9 mouse cellular contexts compared by ENCODE assay signal in genomic region chr10:84172828-84173321, GRCm38 (mm10).
DNase-seq lines count a peak whose midpoint lies in the region; ATAC-seq and TF ChIP-seq lines count a peak whose summit lies in the region.
"Had no signal": no experiment of that assay in that cellular context is flagged by ENCODE, and none has a peak within 500 bp of the region (broad histone marks: within the 10 kb centered on the region; RNA-seq: fewer than 3 reads in every experiment).

No protein-coding gene starts in this region.

- H3K27me3 ChIP-seq in limb, embryonic 14.5 days (ENCODE audit: control insufficient read depth, insufficient read depth, low read length), result no peaks in the 10 kb centered on the region
- no peaks in the 10 kb centered on the region for H3K27me3 ChIP-seq in intestine, postnatal 0 days (replicated peaks; ENCODE audit: control insufficient read depth, insufficient read depth, low read length)
- H3K27me3 ChIP-seq: neural tube, embryonic 13.5 days had no signal

- no peaks in the 10 kb centered on the region for H3K9me3 ChIP-seq in limb, embryonic 14.5 days (ENCODE audit: control insufficient read depth, low read length)
- H3K9me3 ChIP-seq in intestine, postnatal 0 days (ENCODE audit: control insufficient read depth), result no peaks in the 10 kb centered on the region
- H3K9me3 ChIP-seq: neural tube, embryonic 13.5 days had no signal

- TF ChIP-seq POLR2A in limb, embryonic 14.5 days (IDR thresholded peaks at IDR 0.05; ENCODE audit: borderline replicate concordance, extremely low read depth, insufficient read depth, insufficient read length), result no peak

- peak; percentile 19 to 27 for DNase-seq in lung, adult 18-20 months
- DNase-seq in lung, postnatal 14 days, result no peak
- DNase-seq in embryo, embryonic 9.5 days (ENCODE audit: extremely low spot score), result peak; percentile 36
- DNase-seq in heart, postnatal 10 days, result peak; percentile 74 to 77
- peak; percentile 84 for DNase-seq in limb, embryonic 14.5 days (ENCODE audit: low spot score)
- DNase-seq in urinary bladder, postnatal 36 days (ENCODE audit: low spot score in 2 of 2), result peak; percentile 7 to 57
- DNase-seq in thymus, postnatal 36 days, result no peak

- peaks cover 11% of the 10 kb centered on the region; the same call in 1 of the 2 replicates for H3K4me1 ChIP-seq in limb, embryonic 14.5 days (ENCODE audit: control insufficient read depth, insufficient read depth, low read length)
- no peaks in the 10 kb centered on the region for H3K4me1 ChIP-seq in intestine, postnatal 0 days (replicated peaks; ENCODE audit: control insufficient read depth, insufficient read depth, low read length)

- H3K27ac ChIP-seq in limb, embryonic 14.5 days (replicated peaks; ENCODE audit: low read depth, low read length), result 0 out of 2 replicates have a peak overlapping the region, but pooled peaks have one; percentile 16
- no peak overlapping the region for H3K27ac ChIP-seq in intestine, postnatal 0 days (ENCODE audit: low read depth, low read length)
- H3K27ac ChIP-seq: neural tube, embryonic 13.5 days had no signal

- H3K4me2 ChIP-seq in limb, embryonic 14.5 days (replicated peaks; ENCODE audit: low read depth, low read length, severe bottlenecking), result no peak overlapping the region
- no peak overlapping the region for H3K4me2 ChIP-seq in intestine, postnatal 0 days (replicated peaks; ENCODE audit: low read depth)
- H3K4me2 ChIP-seq: neural tube, embryonic 13.5 days had no signal

- ATAC-seq in limb, embryonic 14.5 days (ENCODE audit: low FRiP score, low read depth), result peak; percentile 78
- ATAC-seq in intestine, postnatal 0 days, result no peak

- no peak overlapping the region for H3K4me3 ChIP-seq in limb, embryonic 14.5 days (replicated peaks; ENCODE audit: low read length)
- no peak overlapping the region for H3K4me3 ChIP-seq in intestine, postnatal 0 days (ENCODE audit: low read depth, low read length)
- H3K4me3 ChIP-seq: neural tube, embryonic 13.5 days had no signal

- intact Hi-C loops in heart, postnatal 10 days (cut with DNase I), result no loop called here

- TF ChIP-seq CTCF in intestine, postnatal 0 days (IDR thresholded peaks at IDR 0.05; ENCODE audit: low read depth), result no peak

- no peaks in the 10 kb centered on the region for H3K36me3 ChIP-seq in limb, embryonic 14.5 days (ENCODE audit: control insufficient read depth, insufficient read depth, low read length)
- H3K36me3 ChIP-seq in intestine, postnatal 0 days (ENCODE audit: control insufficient read depth, insufficient read depth), result no peaks in the 10 kb centered on the region
- H3K36me3 ChIP-seq: neural tube, embryonic 13.5 days had no signal

- 22% methylated on average over 4 of the region's 4 CpGs for WGBS in limb, embryonic 14.5 days
- WGBS in intestine, postnatal 0 days, result 75% methylated on average over 4 of the region's 4 CpGs

- H3K9ac ChIP-seq in limb, embryonic 14.5 days (ENCODE audit: low read depth, low read length, severe bottlenecking), result no peak overlapping the region
- H3K9ac ChIP-seq in intestine, postnatal 0 days (ENCODE audit: low read depth, low read length), result no peak overlapping the region
- H3K9ac ChIP-seq: neural tube, embryonic 13.5 days had no signal

Comparison
In these comparisons a context has a peak if more than half of its experiments do, and no peak if none do; other contexts are left out.
1. DNase-seq: peak in lung, adult 18-20 months (2 of 2), embryo, embryonic 9.5 days (single experiment), heart, postnatal 10 days (2 of 2), limb, embryonic 14.5 days (single experiment) and urinary bladder, postnatal 36 days (2 of 2); none in lung, postnatal 14 days (single experiment) and thymus, postnatal 36 days (0 of 2).